Mouse (Mus musculus) embryonic fibroblast, embryonic 13.5 days (primary cell): Measurements from ENCODE around the gene Hdac7.

Source experiments
- CTCF ChIP-seq: IDR thresholded peaks from 2 replicates; pipeline ENCODE4 v1.5.1; 2011; ENCODE audit warnings: mild to moderate bottlenecking, control low read depth, low read length, moderate library complexity, borderline replicate concordance; ENCODE audit not compliant: insufficient read depth
- POLR2A ChIP-seq: IDR thresholded peaks from 2 replicates; pipeline ENCODE4 v1.6.1; 2011; ENCODE audit warnings: low read depth, mild to moderate bottlenecking, control low read depth, low read length, moderate library complexity

GRCm38 (mm10) chr15:97743961-97744525 is 100.3 kb downstream of the Hdac7 start:
- TF ChIP-seq POLR2A (no peak), CTCF (no peak)
